Mouse (Mus musculus): ENCODE measurements around the gene Hecw2.

DNA sequence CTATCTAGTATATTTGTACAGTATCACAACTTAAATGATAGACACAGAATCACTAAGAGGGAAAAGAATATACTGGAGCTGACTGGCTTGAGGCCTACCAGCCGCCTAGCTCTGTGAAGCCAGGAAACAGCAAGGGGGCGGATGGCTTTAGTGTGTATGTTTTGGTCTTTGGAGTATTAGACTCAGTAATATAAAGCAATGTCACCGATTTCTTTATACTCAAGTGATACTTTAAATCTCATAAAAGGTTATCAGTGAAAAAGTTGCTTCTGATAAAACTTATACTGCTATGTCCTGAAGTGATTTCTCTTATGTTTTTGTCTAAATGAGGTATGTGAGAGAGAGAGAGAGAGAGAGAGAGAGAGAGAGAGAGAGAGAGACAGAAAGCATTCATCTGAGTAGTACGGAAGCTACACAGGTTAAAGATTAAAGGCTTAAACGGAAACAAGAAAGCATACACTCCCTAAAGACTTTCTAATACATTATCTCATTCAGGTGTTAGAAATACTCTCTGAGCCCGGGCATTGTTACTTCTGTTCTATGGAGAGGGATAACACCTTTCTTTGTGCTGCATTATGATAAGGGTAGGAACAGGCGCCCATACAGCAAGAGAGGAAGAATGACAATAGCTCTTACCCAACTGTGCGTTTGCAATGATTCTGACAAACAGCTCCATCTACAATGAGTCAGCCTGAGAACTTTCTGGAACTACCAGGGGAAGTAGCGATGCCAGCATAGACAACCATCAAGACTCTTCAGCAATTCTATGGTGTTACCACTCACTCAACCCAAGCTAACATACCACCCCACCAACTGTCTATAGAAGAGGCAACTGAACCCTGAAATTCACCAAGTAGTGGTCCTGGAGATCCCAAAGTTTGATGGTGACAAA is 370.3 kb downstream of the Hecw2 start:
- TF ChIP-seq CTCF (conservative IDR thresholded peaks at IDR 0.05; ENCODE audit: insufficient read depth, insufficient read length, low read depth, low read length) (no peak), POLR2A (IDR thresholded peaks at IDR 0.05; ENCODE audit: low read depth, low read length) (no peak)

All from kidney, adult 2 months (tissue).